Mouse (Mus musculus) neural tube, embryonic 13.5 days (tissue): ENCODE measurements around the gene Pcbp4. TPM values are rescaled to one million over a fixed set of nuclear protein-coding genes. Genes with fewer than 3 reads are reported as not detected.

Source experiments
- ATAC-seq: fragments of 200-750 bp; cut with Nextera tagmentation; 2 replicates; pipeline ENCODE4 v1.8.0; 2017; ENCODE audit warnings: low read depth, mild to moderate bottlenecking, moderate TSS enrichment, moderate library complexity
- H3K27ac ChIP-seq: fragments of 300-500 bp; sonication (generic); replicated peaks from 2 replicates; pipeline ENCODE4 v1.5.1; 2015; ENCODE audit warnings: moderate library complexity, mild to moderate bottlenecking, inconsistent platforms
- H3K27me3 ChIP-seq: fragments of 300-500 bp; sonication (generic); 2 replicates; pipeline ENCODE4 v1.6.1; 2015; ENCODE audit warnings: mild to moderate bottlenecking, inconsistent platforms
- H3K36me3 ChIP-seq: fragments of 300-500 bp; sonication (generic); 2 replicates; pipeline ENCODE4 v1.6.1; 2015; ENCODE audit warnings: mild to moderate bottlenecking, inconsistent platforms
- H3K4me1 ChIP-seq: fragments of 300-500 bp; sonication (generic); replicated peaks from 2 replicates; pipeline ENCODE4 v1.6.1; 2015; ENCODE audit warnings: inconsistent platforms
- H3K4me2 ChIP-seq: fragments of 300-500 bp; sonication (generic); 2 replicates; pipeline ENCODE4 v1.6.1; 2015; ENCODE audit warnings: inconsistent platforms, mild to moderate bottlenecking, moderate library complexity
- H3K4me3 ChIP-seq: fragments of 300-500 bp; sonication (generic); 2 replicates; pipeline ENCODE4 v1.5.1; 2015; ENCODE audit warnings: mild to moderate bottlenecking, inconsistent platforms
- H3K9ac ChIP-seq: fragments of 300-500 bp; sonication (generic); 2 replicates; pipeline ENCODE4 v1.6.1; 2015; ENCODE audit warnings: moderate library complexity, mild to moderate bottlenecking, inconsistent platforms
- H3K9me3 ChIP-seq: fragments of 300-500 bp; sonication (generic); 2 replicates; pipeline ENCODE4 v1.6.1; 2016; ENCODE audit warnings: inconsistent platforms
- WGBS: fragments of 180-500 bp; shearing (Covaris S2); methylation state at CpG from one replicate; pipeline ENCODE4 v1.1.7; 2015; 5-methylcytosine and 5-hydroxymethylcytosine counted together
- polyA plus RNA-seq: library from polyadenylated mRNA; unstranded; fragments of >200 nt; fragmentation: Nextera tagmentation; extraction: Ambion mirVana; gene quantifications from 2 replicates; pipeline ENCODE4 v1.2.1, GENCODE M21; 2015

Gene Pcbp4
- polyA plus RNA-seq, 1 experiment from 2014 or later, result 262 TPM

GRCm38 (mm10) chr9:106448498-106449031, 4.5 kb upstream of the Pcbp4 start:
- peak overlapping the region; percentile 75 for H3K9ac ChIP-seq
- 2% methylated on average over 23 of the region's 23 CpGs for WGBS
- ATAC-seq, result peak; percentile 44; the same call in 1 of the 2 replicates

GRCm38 (mm10) chr9:106449947-106450346, 3.1 kb upstream of the Pcbp4 start:
- no peaks in the 10 kb centered on the region for H3K27me3 ChIP-seq
- peaks cover 78% of the 10 kb centered on the region for H3K4me1 ChIP-seq
- no peak overlapping the region for H3K27ac ChIP-seq
- no peaks in the 10 kb centered on the region for H3K9me3 ChIP-seq
- H3K4me2 ChIP-seq, result no peak overlapping the region
- H3K9ac ChIP-seq, result peak overlapping the region; percentile 13; the same call in 1 of the 2 replicates
- no peak for ATAC-seq
- H3K36me3 ChIP-seq, result no peaks in the 10 kb centered on the region
- 91% methylated on average over 8 of the region's 8 CpGs for WGBS
- H3K4me3 ChIP-seq, result no peak overlapping the region

More at GRCm38 (mm10) chr9:106448498-106449031, 4.5 kb upstream of the Pcbp4 start:
- no peaks in the 10 kb centered on the region for H3K27me3 ChIP-seq
- H3K36me3 ChIP-seq, result no peaks in the 10 kb centered on the region
- H3K4me3 ChIP-seq, result peak overlapping the region; percentile 43
- H3K4me1 ChIP-seq, result peaks cover 71% of the 10 kb centered on the region
- no peaks in the 10 kb centered on the region for H3K9me3 ChIP-seq
- peak overlapping the region; percentile 75 for H3K27ac ChIP-seq
- H3K4me2 ChIP-seq, result peak overlapping the region; percentile 77

GRCm38 (mm10) chr9:106450661-106451060, 2.4 kb upstream of the Pcbp4 start:
- Histone ChIP-seq H3K4me3 (no peak overlapping the region), H3K9ac (0 out of 2 replicates have a peak overlapping the region, but pooled peaks have one; percentile 13), H3K27me3 (no peaks in the 10 kb centered on the region), H3K4me2 (0 out of 2 replicates have a peak overlapping the region, but pooled peaks have one; percentile 3), H3K4me1 (peaks cover 82% of the 10 kb centered on the region), H3K27ac (peak overlapping the region; percentile 7; the same call in 1 of the 2 replicates), H3K36me3 (no peaks in the 10 kb centered on the region), H3K9me3 (no peaks in the 10 kb centered on the region)
- 16% methylated on average over 9 of the region's 9 CpGs for WGBS
- no peak for ATAC-seq

- Histone ChIP-seq H3K9ac (no peak overlapping the region), H3K4me3 (no peak overlapping the region), H3K9me3 (no peaks in the 10 kb centered on the region), H3K4me2 (no peak overlapping the region), H3K4me1 (peaks cover 82% of the 10 kb centered on the region), H3K27ac (no peak overlapping the region), H3K27me3 (no peaks in the 10 kb centered on the region), H3K36me3 (no peaks in the 10 kb centered on the region)
- ATAC-seq, result no peak
- WGBS, result 71% methylated on average over 11 of the region's 11 CpGs
These were observed 1.8 kb upstream of the Pcbp4 start for GRCm38 (mm10) chr9:106451298-106451697.

GRCm38 (mm10) chr9:106451899-106452298, 1.2 kb upstream of the Pcbp4 start:
- no peaks in the 10 kb centered on the region for H3K9me3 ChIP-seq
- peaks cover 83% of the 10 kb centered on the region for H3K4me1 ChIP-seq
- ATAC-seq, result no peak
- H3K4me3 ChIP-seq, result no peak overlapping the region
- H3K4me2 ChIP-seq, result 0 out of 2 replicates have a peak overlapping the region, but pooled peaks have one; percentile 100
- no peaks in the 10 kb centered on the region for H3K27me3 ChIP-seq
- no peak overlapping the region for H3K9ac ChIP-seq
- H3K36me3 ChIP-seq, result no peaks in the 10 kb centered on the region
- H3K27ac ChIP-seq, result no peak overlapping the region
- WGBS, result 70% methylated on average over 2 of the region's 2 CpGs

GRCm38 (mm10) chr9:106452351-106452750, 740 bp upstream of the Pcbp4 start:
- peak overlapping the region; percentile 100 for H3K4me2 ChIP-seq
- peak overlapping the region; percentile 96 for H3K9ac ChIP-seq
- peak overlapping the region; percentile 92 for H3K27ac ChIP-seq
- peak overlapping the region; percentile 80 for H3K4me3 ChIP-seq
- WGBS, result 16% methylated on average over 6 of the region's 6 CpGs
- 0 out of 2 replicates have a peak, but pooled peaks cover 1% of the 10 kb centered on the region for H3K36me3 ChIP-seq
- H3K4me1 ChIP-seq, result peaks cover 83% of the 10 kb centered on the region
- no peak for ATAC-seq
- no peaks in the 10 kb centered on the region for H3K9me3 ChIP-seq
- H3K27me3 ChIP-seq, result no peaks in the 10 kb centered on the region

GRCm38 (mm10) chr9:106452821-106453220, 270 bp upstream of the Pcbp4 start:
- Histone ChIP-seq H3K27ac (peak overlapping the region; percentile 92), H3K27me3 (no peaks in the 10 kb centered on the region), H3K4me3 (peak overlapping the region; percentile 80), H3K9me3 (no peaks in the 10 kb centered on the region), H3K4me1 (peaks cover 83% of the 10 kb centered on the region), H3K9ac (peak overlapping the region; percentile 96), H3K36me3 (0 out of 2 replicates have a peak, but pooled peaks cover 6% of the 10 kb centered on the region), H3K4me2 (peak overlapping the region; percentile 100)
- ATAC-seq, result peak; percentile 12; the same call in 1 of the 2 replicates
- WGBS, result 0% methylated on average over 7 of the region's 7 CpGs

- no peaks in the 10 kb centered on the region for H3K9me3 ChIP-seq
- H3K27me3 ChIP-seq, result no peaks in the 10 kb centered on the region
- H3K4me1 ChIP-seq, result peaks cover 83% of the 10 kb centered on the region
- H3K36me3 ChIP-seq, result peaks cover 13% of the 10 kb centered on the region; the same call in 1 of the 2 replicates
- peak overlapping the region; percentile 92 for H3K27ac ChIP-seq
- peak overlapping the region; percentile 96 for H3K9ac ChIP-seq
- H3K4me3 ChIP-seq, result peak overlapping the region; percentile 80
- WGBS, result under 1% methylated on average over 14 of the region's 20 CpGs
- peak overlapping the region; percentile 100 for H3K4me2 ChIP-seq
- ATAC-seq, result peak; percentile 10; the same call in 1 of the 2 replicates
These were observed 1.1 kb downstream of the Pcbp4 start for GRCm38 (mm10) chr9:106454071-106454761.

- Histone ChIP-seq H3K27ac (peak overlapping the region; percentile 92), H3K4me2 (peak overlapping the region; percentile 100), H3K4me3 (peak overlapping the region; percentile 80), H3K27me3 (no peaks in the 10 kb centered on the region), H3K4me1 (peaks cover 88% of the 10 kb centered on the region), H3K36me3 (peaks cover 21% of the 10 kb centered on the region), H3K9ac (peak overlapping the region; percentile 96), H3K9me3 (no peaks in the 10 kb centered on the region)
- WGBS, result 1% methylated on average over 17 of the region's 17 CpGs
- ATAC-seq, result peak; percentile 16
These were observed 2.0 kb downstream of the Pcbp4 start for GRCm38 (mm10) chr9:106454888-106455681.

GRCm38 (mm10) chr9:106456325-106457162, 3.5 kb downstream of the Pcbp4 start:
- Histone ChIP-seq H3K9ac (peak overlapping the region; percentile 96), H3K9me3 (no peaks in the 10 kb centered on the region), H3K4me3 (peak overlapping the region; percentile 80), H3K27ac (peak overlapping the region; percentile 92), H3K27me3 (no peaks in the 10 kb centered on the region), H3K36me3 (peaks cover 34% of the 10 kb centered on the region), H3K4me1 (peaks cover 81% of the 10 kb centered on the region), H3K4me2 (peak overlapping the region; percentile 100)
- no peak for ATAC-seq
- WGBS, result 24% methylated on average over 15 of the region's 15 CpGs

GRCm38 (mm10) chr9:106457163-106457559, 4.1 kb downstream of the Pcbp4 start:
- no peak for ATAC-seq
- Histone ChIP-seq H3K4me1 (peaks cover 75% of the 10 kb centered on the region), H3K4me3 (peak overlapping the region; percentile 80), H3K27me3 (no peaks in the 10 kb centered on the region), H3K27ac (peak overlapping the region; percentile 92), H3K4me2 (peak overlapping the region; percentile 100), H3K9ac (peak overlapping the region; percentile 96), H3K9me3 (no peaks in the 10 kb centered on the region), H3K36me3 (peaks cover 40% of the 10 kb centered on the region)
- 31% methylated on average over 9 of the region's 9 CpGs for WGBS
